Mouse (Mus musculus): Measurements from ENCODE around the gene Aars2. TPM values are rescaled to one million over a fixed set of nuclear protein-coding genes. Genes with fewer than 3 reads are reported as not detected.

The Aars2 gene
- polyA plus RNA-seq, 1 experiment from 2014 or later = 35.7 TPM

DNA sequence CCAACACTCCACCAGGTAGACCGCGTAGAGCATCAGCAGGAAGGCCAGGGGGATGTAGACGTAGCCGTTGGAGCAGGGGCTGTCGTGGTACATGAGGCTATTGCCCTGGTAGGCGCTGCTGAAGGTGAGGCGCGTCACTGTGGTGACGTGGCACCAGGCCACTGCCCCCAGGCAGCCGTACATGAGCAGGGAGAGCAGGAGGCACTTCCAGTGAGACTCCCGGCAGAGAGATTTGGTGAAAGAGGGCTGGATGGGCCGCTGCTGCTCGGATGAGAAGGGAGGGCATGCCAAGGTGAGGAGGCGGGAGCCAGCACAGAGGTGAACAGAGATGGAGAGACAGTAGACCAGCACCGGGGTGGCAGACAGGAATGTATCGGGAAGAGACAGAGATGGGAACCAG is 40.3 kb downstream of the Aars2 start:
- 61% methylated on average over 16 of the region's 16 CpGs for WGBS
- Histone ChIP-seq H3K27ac (replicated peaks) (no peak overlapping the region), H3K4me1 (peaks cover 73% of the 10 kb centered on the region), H3K27me3 (ENCODE audit: low read depth, poor library complexity, severe bottlenecking) (peaks cover 77% of the 10 kb centered on the region), H3K9me3 (replicated peaks) (no peaks in the 10 kb centered on the region), H3K36me3 (peaks cover 19% of the 10 kb centered on the region), H3K4me3 (no peak overlapping the region)
- no peak for DNase-seq (ENCODE audit: low spot score)

DNA sequence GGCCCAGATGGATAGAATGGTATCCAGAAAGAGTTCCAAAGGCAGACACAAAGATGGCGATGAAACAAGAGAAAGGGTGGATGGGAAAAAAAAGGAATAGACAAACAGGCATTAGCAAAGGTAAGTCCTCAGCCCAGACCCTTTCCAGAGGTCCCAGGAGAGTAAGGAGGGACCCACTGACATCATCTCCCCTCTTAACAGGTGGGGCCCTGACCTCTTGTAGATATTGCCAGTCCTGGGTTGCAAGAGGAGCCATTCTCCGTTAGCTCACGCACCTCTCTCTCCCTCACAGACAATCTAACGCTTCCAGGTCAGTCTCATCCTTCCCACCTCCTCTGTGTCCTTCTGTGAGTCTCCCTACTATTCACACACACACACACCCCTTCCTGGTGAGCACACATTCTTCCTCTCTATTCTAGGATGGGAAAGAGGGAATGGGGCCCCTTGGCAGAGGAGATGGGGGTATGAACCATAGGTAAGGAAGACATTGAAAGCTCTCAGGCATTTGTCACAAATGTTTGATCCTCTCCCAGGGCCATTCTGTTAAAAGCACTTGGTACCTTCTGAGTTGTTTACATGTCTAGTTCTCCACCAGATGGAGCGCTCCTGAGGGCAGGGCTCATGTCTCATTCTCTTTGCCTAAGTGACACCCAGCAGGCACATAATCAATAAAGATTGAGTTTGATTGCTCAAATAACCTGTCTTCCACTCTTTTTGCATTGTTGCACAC is 41.0 kb downstream of the Aars2 start:
- H3K36me3 ChIP-seq = peaks cover 19% of the 10 kb centered on the region
- H3K27ac ChIP-seq (replicated peaks) = no peak overlapping the region
- no peaks in the 10 kb centered on the region for H3K9me3 ChIP-seq (replicated peaks)
- no peak for DNase-seq (ENCODE audit: low spot score)
- peak overlapping the region; percentile 96; the same call in 1 of the 2 replicates for H3K4me3 ChIP-seq
- WGBS = 70% methylated on average over 5 of the region's 5 CpGs
- peaks cover 76% of the 10 kb centered on the region for H3K4me1 ChIP-seq
- peaks cover 70% of the 10 kb centered on the region for H3K27me3 ChIP-seq (ENCODE audit: low read depth, poor library complexity, severe bottlenecking)

DNA sequence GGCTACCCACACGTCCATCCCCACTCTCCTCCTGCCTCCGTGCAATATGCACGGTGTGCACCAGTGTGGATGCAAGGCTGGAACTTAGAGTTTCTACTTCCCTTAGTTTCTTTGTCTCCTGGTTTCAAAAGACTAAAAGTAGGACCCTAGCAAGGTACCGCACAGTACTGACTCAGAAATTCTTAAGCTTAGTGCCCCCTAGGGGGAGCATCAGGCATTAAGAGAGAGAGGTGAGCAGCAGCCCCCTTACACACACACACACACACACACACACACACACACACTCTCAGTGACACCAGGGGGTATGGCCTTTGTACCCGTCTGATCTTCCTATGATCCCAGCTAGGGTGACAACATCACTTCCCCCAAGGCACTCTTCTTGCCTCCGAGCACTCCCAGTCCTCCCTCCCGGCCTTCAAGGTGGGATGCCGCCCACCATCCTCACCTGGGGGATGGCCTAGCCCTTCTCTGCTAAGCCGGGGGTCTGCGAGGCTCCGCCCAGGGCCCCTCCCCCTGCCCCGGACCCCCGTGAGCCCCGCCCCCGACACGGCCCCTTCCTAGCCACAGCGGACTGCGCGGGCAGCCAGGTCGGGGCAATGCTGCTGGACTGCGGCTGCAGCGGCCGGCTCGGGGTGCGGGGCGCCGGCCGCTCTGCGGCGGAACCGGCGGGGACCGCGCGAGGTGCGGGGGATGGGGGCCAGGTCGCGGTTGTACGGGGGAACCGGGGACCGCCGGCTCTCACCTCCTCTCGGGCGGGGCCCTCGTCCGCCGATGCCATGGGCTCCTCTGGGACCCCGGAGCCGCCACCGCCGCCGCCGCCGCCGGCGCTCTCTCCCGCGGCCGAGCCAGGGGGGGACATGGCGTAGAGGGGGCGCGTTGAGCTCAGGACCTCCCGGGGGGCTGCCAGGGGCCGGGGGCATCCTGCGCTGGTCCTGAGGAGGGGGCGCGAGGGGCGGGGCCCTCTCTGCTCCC is 42.2 kb downstream of the Aars2 start:
- Histone ChIP-seq H3K27ac (replicated peaks) (peak overlapping the region; percentile 99), H3K36me3 (peaks cover 19% of the 10 kb centered on the region), H3K27me3 (ENCODE audit: low read depth, poor library complexity, severe bottlenecking) (peaks cover 58% of the 10 kb centered on the region), H3K4me3 (peak overlapping the region; percentile 96), H3K9me3 (replicated peaks) (no peaks in the 10 kb centered on the region), H3K4me1 (peaks cover 70% of the 10 kb centered on the region)
- 2% methylated on average over 52 of the region's 68 CpGs for WGBS
- peak; percentile 75 for DNase-seq (ENCODE audit: low spot score)

DNA sequence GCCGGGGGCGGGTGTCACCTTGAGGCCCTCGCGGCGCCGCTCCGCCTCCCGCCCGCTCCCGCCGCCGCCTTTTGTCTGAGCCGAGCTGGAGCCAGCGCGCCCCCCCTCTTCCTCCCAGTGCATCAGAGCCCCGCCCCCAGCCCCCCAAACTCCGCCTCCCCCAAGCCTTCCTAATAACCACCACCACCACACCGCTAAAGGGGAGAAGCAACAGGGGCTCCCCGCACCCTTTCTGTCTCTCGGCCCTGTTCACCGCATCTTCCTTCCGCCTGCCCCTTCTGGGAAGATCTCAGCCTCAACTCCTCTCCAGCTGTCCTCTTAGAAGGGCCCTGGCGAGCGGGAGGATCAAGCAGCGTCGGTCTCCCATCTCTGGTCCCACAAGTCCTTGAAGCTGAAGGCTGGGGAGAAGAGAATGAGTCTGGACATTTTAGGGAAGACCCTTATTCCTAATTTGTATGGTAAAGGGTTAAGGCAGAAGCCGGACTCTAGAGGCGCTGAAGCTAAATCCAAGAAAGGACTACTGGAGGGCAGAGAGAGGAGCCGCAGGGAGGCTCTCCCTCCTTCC is 43.1 kb downstream of the Aars2 start, which contains the start of gene Tmem151b:
Gene Tmem151b, minus strand, starts transcription at position 61 of the 565 bp plus-strand sequence.
- H3K27ac ChIP-seq (replicated peaks) = peak within 1 kb of the TSS; percentile 99
- H3K27me3 ChIP-seq (ENCODE audit: low read depth, poor library complexity, severe bottlenecking) = peaks cover 50% of the 10 kb centered on the region
- no peaks in the 10 kb centered on the region for H3K9me3 ChIP-seq (replicated peaks)
- H3K4me3 ChIP-seq = peak within 1 kb of the TSS; percentile 96
- H3K4me1 ChIP-seq = peaks cover 61% of the 10 kb centered on the region
- under 1% methylated on average over 17 of the region's 29 CpGs for WGBS
- peak; percentile 78 for DNase-seq (ENCODE audit: low spot score)
- H3K36me3 ChIP-seq = peaks cover 14% of the 10 kb centered on the region

DNA sequence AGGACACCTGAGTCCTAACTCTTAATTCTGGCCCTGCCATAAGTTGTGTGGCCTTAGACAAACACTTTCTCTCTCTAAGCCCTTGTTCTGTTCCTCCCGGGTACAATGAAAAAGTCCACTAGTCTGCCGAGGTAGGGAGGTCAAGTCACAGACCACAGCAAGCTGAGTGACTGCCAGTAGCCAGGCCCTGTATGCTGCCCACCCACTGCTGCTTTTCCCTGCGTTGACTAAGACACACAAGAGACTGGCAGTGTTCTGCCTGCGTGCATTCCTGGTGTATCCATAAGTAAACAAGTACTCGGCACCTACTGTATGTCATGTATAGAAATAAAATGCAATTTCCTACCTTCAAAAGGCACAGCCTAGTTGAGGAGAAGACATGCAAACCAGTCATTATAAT is 43.6 kb downstream of the Aars2 start:
- Histone ChIP-seq H3K27me3 (ENCODE audit: low read depth, poor library complexity, severe bottlenecking) (peaks cover 44% of the 10 kb centered on the region), H3K9me3 (replicated peaks) (no peaks in the 10 kb centered on the region), H3K4me1 (peaks cover 61% of the 10 kb centered on the region), H3K36me3 (peaks cover 9% of the 10 kb centered on the region), H3K4me3 (peak overlapping the region; percentile 96), H3K27ac (replicated peaks) (peak overlapping the region; percentile 99)
- peak; percentile 14 for DNase-seq (ENCODE audit: low spot score)
- WGBS = 31% methylated on average over 5 of the region's 5 CpGs

DNA sequence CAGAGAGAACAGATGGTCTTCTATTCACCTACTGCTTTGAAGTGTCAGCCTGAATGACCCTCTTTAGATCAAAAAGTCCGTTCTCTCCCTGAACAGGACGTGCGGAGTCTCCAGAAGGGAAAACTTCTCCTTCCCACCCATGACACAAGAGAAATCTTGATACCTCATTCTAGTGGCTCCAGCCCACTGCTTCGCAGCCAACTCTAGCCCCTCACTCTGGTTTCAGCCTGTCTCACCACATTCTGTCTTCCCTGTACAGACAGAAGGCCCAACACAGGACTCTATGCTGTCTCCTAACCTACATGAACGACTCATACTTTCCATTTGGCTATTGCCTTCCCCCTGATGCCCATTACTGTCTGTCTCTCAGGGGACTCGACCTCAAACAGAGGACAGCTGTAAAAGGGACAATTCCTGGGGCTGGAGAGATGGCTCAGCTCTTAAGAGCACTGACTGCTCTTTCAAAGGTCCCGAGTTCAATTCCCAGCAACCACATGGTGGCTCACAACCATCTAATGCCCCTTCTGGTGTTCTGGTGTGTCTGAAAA is 44.7 kb downstream of the Aars2 start:
- H3K36me3 ChIP-seq = peaks cover 7% of the 10 kb centered on the region
- H3K27ac ChIP-seq (replicated peaks) = 0 out of 2 replicates have a peak overlapping the region, but pooled peaks have one; percentile 34
- H3K9me3 ChIP-seq (replicated peaks) = no peaks in the 10 kb centered on the region
- H3K4me3 ChIP-seq = no peak overlapping the region
- DNase-seq (ENCODE audit: low spot score) = no peak
- peaks cover 39% of the 10 kb centered on the region for H3K27me3 ChIP-seq (ENCODE audit: low read depth, poor library complexity, severe bottlenecking)
- 58% methylated on average over 7 of the region's 7 CpGs for WGBS
- peaks cover 62% of the 10 kb centered on the region for H3K4me1 ChIP-seq

DNA sequence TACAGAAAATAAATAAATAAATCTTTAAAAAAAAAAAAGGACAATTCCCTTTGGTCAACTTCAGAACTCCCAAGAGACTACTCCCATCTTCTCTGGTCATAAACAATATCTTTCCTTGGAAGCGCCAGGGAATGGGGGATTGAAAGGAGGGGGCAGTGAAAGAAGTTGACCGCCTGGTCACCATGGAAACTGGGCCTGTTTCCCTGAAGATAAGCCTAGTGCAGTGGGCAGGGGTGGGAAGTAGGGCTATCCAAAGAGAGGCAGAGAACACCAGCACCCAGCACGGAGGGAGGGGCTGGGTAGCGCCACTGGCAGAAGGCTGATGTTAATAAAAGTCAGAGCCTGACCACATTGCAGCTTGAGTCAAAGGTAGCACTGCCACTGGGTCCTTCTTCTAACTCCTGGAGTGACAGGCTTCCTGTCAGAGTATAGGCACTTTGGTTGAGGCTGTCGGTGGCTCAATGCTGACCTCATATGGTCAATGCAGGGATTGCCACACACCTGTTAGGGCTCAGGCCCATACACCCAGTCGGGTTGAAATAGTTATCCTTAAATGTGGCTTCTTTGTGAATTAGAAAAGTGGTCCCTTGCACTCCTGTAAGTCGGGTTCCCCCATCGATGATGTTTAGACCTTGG is 45.3 kb downstream of the Aars2 start:
- H3K27me3 ChIP-seq (ENCODE audit: low read depth, poor library complexity, severe bottlenecking) = peaks cover 39% of the 10 kb centered on the region
- WGBS = 5% methylated on average over 8 of the region's 8 CpGs
- H3K4me1 ChIP-seq = peaks cover 68% of the 10 kb centered on the region
- H3K27ac ChIP-seq (replicated peaks) = peak overlapping the region; percentile 23; the same call in 1 of the 2 replicates
- H3K36me3 ChIP-seq = peaks cover 1% of the 10 kb centered on the region
- DNase-seq (ENCODE audit: low spot score) = peak; percentile 79
- H3K9me3 ChIP-seq (replicated peaks) = no peaks in the 10 kb centered on the region
- peak overlapping the region; percentile 14; the same call in 1 of the 2 replicates for H3K4me3 ChIP-seq

DNA sequence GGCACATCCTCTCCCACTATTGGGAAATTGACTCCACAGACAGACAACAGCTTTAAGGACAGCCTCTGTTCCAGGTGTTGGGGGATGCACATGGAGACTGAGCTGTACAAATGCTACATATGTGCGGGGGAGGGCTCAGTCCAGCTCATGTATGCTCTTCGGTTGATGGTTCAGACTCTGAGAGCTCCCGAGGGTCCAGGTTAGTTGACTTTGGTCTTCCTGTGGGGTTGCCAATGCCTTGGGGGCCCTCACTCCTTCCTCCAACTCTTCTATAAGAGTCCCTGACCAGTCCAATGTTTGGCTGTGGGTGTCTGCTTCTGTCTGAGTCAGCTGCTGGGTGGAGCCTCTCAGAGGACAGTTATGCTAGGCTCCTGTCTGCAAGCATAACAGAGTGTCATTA is 46.4 kb downstream of the Aars2 start:
- H3K4me3 ChIP-seq = no peak overlapping the region
- WGBS = 91% methylated on average over 3 of the region's 3 CpGs
- H3K36me3 ChIP-seq = no peaks in the 10 kb centered on the region
- no peak overlapping the region for H3K27ac ChIP-seq (replicated peaks)
- H3K9me3 ChIP-seq (replicated peaks) = no peaks in the 10 kb centered on the region
- peaks cover 73% of the 10 kb centered on the region for H3K4me1 ChIP-seq
- H3K27me3 ChIP-seq (ENCODE audit: low read depth, poor library complexity, severe bottlenecking) = peaks cover 38% of the 10 kb centered on the region
- no peak for DNase-seq (ENCODE audit: low spot score)

DNA sequence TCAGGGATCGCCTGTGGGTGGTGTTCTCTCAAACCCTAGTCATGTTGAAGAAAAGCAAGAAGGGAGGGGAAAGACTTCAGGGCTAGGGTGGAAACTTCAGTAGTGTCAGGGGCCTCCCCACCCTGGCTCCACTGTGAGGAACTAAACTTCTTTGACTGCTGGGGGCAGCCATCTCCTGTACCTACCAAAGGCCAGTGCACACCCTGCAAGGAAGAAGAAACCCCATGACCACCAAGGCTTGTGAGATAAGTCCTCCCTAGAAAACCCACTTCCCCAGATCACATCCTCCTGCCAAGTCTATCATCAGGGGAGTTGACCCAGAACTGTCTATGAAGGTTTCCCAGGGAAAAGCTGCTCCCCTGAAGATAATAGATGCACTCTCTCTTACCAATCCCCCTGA is 47.8 kb downstream of the Aars2 start:
- DNase-seq (ENCODE audit: low spot score) = no peak
- H3K9me3 ChIP-seq (replicated peaks) = no peaks in the 10 kb centered on the region
- H3K27me3 ChIP-seq (ENCODE audit: low read depth, poor library complexity, severe bottlenecking) = peaks cover 35% of the 10 kb centered on the region
- no peaks in the 10 kb centered on the region for H3K36me3 ChIP-seq
- no peak overlapping the region for H3K27ac ChIP-seq (replicated peaks)
- 0 out of 2 replicates have a peak overlapping the region, but pooled peaks have one; percentile 3 for H3K4me3 ChIP-seq
- H3K4me1 ChIP-seq = peaks cover 72% of the 10 kb centered on the region
- 59% methylated on average over 1 of the region's 1 CpGs for WGBS

DNA sequence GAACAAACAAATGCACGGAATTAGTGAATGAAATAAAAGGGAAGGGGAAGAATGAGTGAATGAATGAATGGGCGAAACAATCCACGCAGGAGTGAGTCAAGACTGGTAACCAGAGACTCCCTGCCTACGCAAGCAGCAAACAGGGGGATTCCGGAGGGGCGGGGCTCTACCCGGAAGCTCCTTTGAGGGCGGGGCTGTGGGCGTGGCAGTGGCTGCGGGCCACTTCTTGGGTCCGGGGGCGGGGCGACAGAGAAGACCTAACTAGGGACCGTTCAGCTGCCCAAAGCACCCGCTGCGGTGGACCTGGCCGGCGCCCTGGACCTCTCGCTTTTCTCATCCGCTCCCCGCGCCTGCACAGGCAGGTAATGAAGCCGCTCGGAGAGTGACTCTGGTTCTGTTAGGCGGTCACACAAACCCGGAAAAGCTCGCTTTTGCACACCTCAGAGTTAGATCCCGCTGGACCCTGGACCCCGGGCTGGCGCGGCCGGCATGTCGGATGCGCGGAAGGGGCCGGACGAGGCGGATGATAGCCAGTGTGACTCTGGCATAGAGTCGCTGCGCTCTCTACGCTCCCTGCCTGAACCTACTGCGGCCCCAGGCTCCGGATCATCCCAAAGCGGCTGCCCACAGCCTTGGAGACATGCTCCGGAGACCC is 48.9 kb downstream of the Aars2 start, which contains the start of gene Nfkbie:
Gene Nfkbie, plus strand, starts transcription at position 252 of the 655 bp plus-strand sequence.
- WGBS = under 1% methylated on average over 45 of the region's 45 CpGs

DNA sequence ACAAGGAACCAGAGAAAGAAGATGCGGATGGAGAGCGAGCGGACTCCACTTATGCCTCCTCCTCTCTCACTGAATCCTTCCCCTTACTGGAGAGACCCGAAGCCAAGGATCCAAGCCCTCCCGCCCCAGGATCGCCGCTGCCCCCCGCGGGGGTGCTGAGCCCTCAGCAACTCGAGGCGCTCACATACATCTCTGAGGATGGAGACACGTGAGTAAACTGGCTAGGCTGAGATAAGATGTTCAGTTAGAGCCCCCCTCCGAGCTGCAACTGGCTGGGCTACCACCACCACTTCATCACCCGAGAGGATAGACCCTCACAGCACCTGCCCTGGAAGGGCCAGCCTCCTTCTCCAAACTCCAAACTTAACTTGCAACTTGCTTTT is 49.5 kb downstream of the Aars2 start:
- no peaks in the 10 kb centered on the region for H3K9me3 ChIP-seq (replicated peaks)
- 3% methylated on average over 14 of the region's 14 CpGs for WGBS
- H3K4me1 ChIP-seq = peaks cover 57% of the 10 kb centered on the region
- no peak for DNase-seq (ENCODE audit: low spot score)
- H3K36me3 ChIP-seq = peaks cover 3% of the 10 kb centered on the region; the same call in 1 of the 2 replicates
- H3K27me3 ChIP-seq (ENCODE audit: low read depth, poor library complexity, severe bottlenecking) = peaks cover 28% of the 10 kb centered on the region
- H3K4me3 ChIP-seq = peak overlapping the region; percentile 78
- H3K27ac ChIP-seq (replicated peaks) = peak overlapping the region; percentile 81

More for the DNA sequence above, 48.9 kb downstream of the Aars2 start, which contains the start of gene Nfkbie:
- Histone ChIP-seq H3K4me3 (peak within 1 kb of the TSS; percentile 78), H3K4me1 (peaks cover 62% of the 10 kb centered on the region), H3K9me3 (replicated peaks) (no peaks in the 10 kb centered on the region), H3K27me3 (ENCODE audit: low read depth, poor library complexity, severe bottlenecking) (peaks cover 29% of the 10 kb centered on the region), H3K27ac (replicated peaks) (peak within 1 kb of the TSS; percentile 81), H3K36me3 (peaks cover 3% of the 10 kb centered on the region; the same call in 1 of the 2 replicates)
- DNase-seq (ENCODE audit: low spot score) = peak; percentile 97

Data from midbrain, embryonic 10.5 days (tissue).